Mouse (Mus musculus) hindbrain, embryonic 14.5 days (tissue): ENCODE measurements around the gene Scnn1a. TPM values are rescaled to one million over a fixed set of nuclear protein-coding genes. Genes with fewer than 3 reads are reported as not detected.

Source experiments
- ATAC-seq: fragments of 200-750 bp; cut with Nextera tagmentation; 2 replicates; pipeline ENCODE4 v1.8.0; 2017; ENCODE audit warnings: moderate number of reproducible peaks, mild to moderate bottlenecking, moderate TSS enrichment, moderate library complexity; ENCODE audit not compliant: low FRiP score
- DNase-seq: peaks from one replicate; pipeline ENCODE4 v3.0.0-alpha.2; 2015; ENCODE audit warnings: low spot score
- H3K27ac ChIP-seq: fragments of 300-500 bp; sonication (generic); 2 replicates; pipeline ENCODE4 v1.5.1; 2014; ENCODE audit warnings: mild to moderate bottlenecking, moderate library complexity
- H3K27me3 ChIP-seq: fragments of 300-500 bp; sonication (generic); 2 replicates; pipeline ENCODE4 v1.6.1; 2014; ENCODE audit warnings: mild to moderate bottlenecking, low read length, mixed read lengths; ENCODE audit not compliant: control insufficient read depth, insufficient read depth
- H3K36me3 ChIP-seq: fragments of 300-500 bp; sonication (generic); replicated peaks from 2 replicates; pipeline ENCODE4 v1.6.1; 2014; ENCODE audit not compliant: control insufficient read depth, insufficient read depth
- H3K4me1 ChIP-seq: fragments of 300-500 bp; sonication (generic); replicated peaks from 2 replicates; pipeline ENCODE4 v1.6.1; 2014; ENCODE audit warnings: antibody characterized with exemption, low read length, mixed read lengths; ENCODE audit not compliant: control insufficient read depth, insufficient read depth
- H3K4me2 ChIP-seq: fragments of 300-500 bp; sonication (generic); replicated peaks from 2 replicates; pipeline ENCODE4 v1.6.1; 2014; ENCODE audit warnings: mild to moderate bottlenecking, moderate library complexity
- H3K4me3 ChIP-seq: fragments of 300-500 bp; sonication (generic); replicated peaks from 2 replicates; pipeline ENCODE4 v1.5.1; 2014; ENCODE audit warnings: mild to moderate bottlenecking, low read length
- H3K9ac ChIP-seq: fragments of 300-500 bp; sonication (generic); 2 replicates; pipeline ENCODE4 v1.6.1; 2014
- H3K9me3 ChIP-seq: fragments of 300-500 bp; sonication (generic); 2 replicates; pipeline ENCODE4 v1.6.1; 2016; ENCODE audit warnings: low read length; ENCODE audit not compliant: control insufficient read depth
- WGBS: fragments of 180-500 bp; shearing (Covaris S2); extraction: QIAGEN DNeasy Blood & Tissue Kit; methylation state at CpG from one replicate; pipeline ENCODE4 v1.1.7; 2014; 5-methylcytosine and 5-hydroxymethylcytosine counted together
- polyA plus RNA-seq: library from polyadenylated mRNA; unstranded; fragments of >200 nt; fragmentation: Nextera tagmentation; extraction: Ambion mirVana; gene quantifications from 2 replicates; pipeline ENCODE4 v1.2.1, GENCODE M21; 2014

Scnn1a gene
- polyA plus RNA-seq, 1 experiment from 2014 or later, result 0.50 TPM

- no peaks in the 10 kb centered on the region for H3K9me3 ChIP-seq
- no peaks in the 10 kb centered on the region for H3K36me3 ChIP-seq
- H3K27me3 ChIP-seq, result peaks cover 51% of the 10 kb centered on the region
- H3K9ac ChIP-seq, result no peak overlapping the region
- peaks cover 18% of the 10 kb centered on the region for H3K4me1 ChIP-seq
- no peak for DNase-seq
- H3K27ac ChIP-seq, result no peak overlapping the region
- WGBS, result 7% methylated on average over 9 of the region's 9 CpGs
- no peak for ATAC-seq
- peak overlapping the region; percentile 58 for H3K4me2 ChIP-seq
- peak overlapping the region; percentile 27 for H3K4me3 ChIP-seq
Measured at GRCm38 (mm10) chr6:125379781-125380180, 59.3 kb downstream of the Scnn1a start.

- ATAC-seq (0 out of 2 replicates have a peak, but pooled peaks have one; percentile 17), DNase-seq (no peak)
- Histone ChIP-seq H3K4me3 (peak within 1 kb of the TSS; percentile 27), H3K9ac (peak within 1 kb of the TSS; percentile 17; the same call in 1 of the 2 replicates), H3K27ac (no peak within 1 kb of the TSS), H3K4me1 (peaks cover 18% of the 10 kb centered on the region), H3K36me3 (no peaks in the 10 kb centered on the region), H3K4me2 (peak within 1 kb of the TSS; percentile 58), H3K9me3 (no peaks in the 10 kb centered on the region), H3K27me3 (peaks cover 51% of the 10 kb centered on the region)
- WGBS, result 11% methylated on average over 34 of the region's 40 CpGs
Measured at GRCm38 (mm10) chr6:125380372-125381360, 60.2 kb downstream of the Scnn1a start, which contains the start of gene Plekhg6. Plekhg6 (minus strand) TSS chr6:125380793.

DNA sequence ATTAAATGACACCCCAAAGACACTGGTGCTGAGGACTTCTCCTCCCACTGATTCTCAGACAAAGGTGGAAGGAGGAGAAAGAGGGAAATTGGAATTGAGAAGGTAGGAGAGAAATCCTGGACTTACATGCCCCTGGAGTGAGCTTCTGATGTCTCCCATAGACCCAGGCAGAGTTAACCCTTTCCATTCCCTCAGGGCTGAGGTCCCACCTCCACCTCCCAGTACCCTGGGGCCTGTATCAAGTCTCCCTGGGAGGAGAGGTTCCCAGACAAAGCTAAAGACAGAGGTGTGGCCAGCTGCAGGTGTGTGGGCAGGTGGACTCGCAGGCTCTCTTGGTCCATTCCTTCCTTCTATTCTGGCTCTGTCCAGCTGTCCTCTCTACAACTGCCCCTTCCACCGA is 61.6 kb downstream of the Scnn1a start:
- H3K9me3 ChIP-seq, result no peaks in the 10 kb centered on the region
- H3K4me3 ChIP-seq, result no peak overlapping the region
- WGBS, result 74% methylated on average over 2 of the region's 2 CpGs
- H3K36me3 ChIP-seq, result no peaks in the 10 kb centered on the region
- H3K27ac ChIP-seq, result no peak overlapping the region
- peaks cover 18% of the 10 kb centered on the region for H3K4me1 ChIP-seq
- H3K9ac ChIP-seq, result no peak overlapping the region
- no peak overlapping the region for H3K4me2 ChIP-seq
- DNase-seq (no peak), ATAC-seq (no peak)
- H3K27me3 ChIP-seq, result peaks cover 51% of the 10 kb centered on the region

- WGBS, result 63% methylated on average over 11 of the region's 11 CpGs
- H3K9ac ChIP-seq, result no peak overlapping the region
- no peaks in the 10 kb centered on the region for H3K36me3 ChIP-seq
- ATAC-seq (no peak), DNase-seq (no peak)
- H3K4me2 ChIP-seq, result no peak overlapping the region
- no peak overlapping the region for H3K4me3 ChIP-seq
- peaks cover 2% of the 10 kb centered on the region; the same call in 1 of the 2 replicates for H3K4me1 ChIP-seq
- H3K9me3 ChIP-seq, result no peaks in the 10 kb centered on the region
- H3K27me3 ChIP-seq, result peaks cover 18% of the 10 kb centered on the region
- H3K27ac ChIP-seq, result no peak overlapping the region
Measured at GRCm38 (mm10) chr6:125385066-125385974, 64.9 kb downstream of the Scnn1a start.

- Histone ChIP-seq H3K4me1 (no peaks in the 10 kb centered on the region), H3K36me3 (no peaks in the 10 kb centered on the region), H3K27ac (no peak overlapping the region), H3K4me3 (no peak overlapping the region), H3K9ac (no peak overlapping the region), H3K4me2 (no peak overlapping the region), H3K27me3 (peaks cover 11% of the 10 kb centered on the region), H3K9me3 (no peaks in the 10 kb centered on the region)
- 77% methylated on average over 6 of the region's 6 CpGs for WGBS
- ATAC-seq (no peak), DNase-seq (no peak)
Measured at GRCm38 (mm10) chr6:125386080-125386479, 65.6 kb downstream of the Scnn1a start.

DNA sequence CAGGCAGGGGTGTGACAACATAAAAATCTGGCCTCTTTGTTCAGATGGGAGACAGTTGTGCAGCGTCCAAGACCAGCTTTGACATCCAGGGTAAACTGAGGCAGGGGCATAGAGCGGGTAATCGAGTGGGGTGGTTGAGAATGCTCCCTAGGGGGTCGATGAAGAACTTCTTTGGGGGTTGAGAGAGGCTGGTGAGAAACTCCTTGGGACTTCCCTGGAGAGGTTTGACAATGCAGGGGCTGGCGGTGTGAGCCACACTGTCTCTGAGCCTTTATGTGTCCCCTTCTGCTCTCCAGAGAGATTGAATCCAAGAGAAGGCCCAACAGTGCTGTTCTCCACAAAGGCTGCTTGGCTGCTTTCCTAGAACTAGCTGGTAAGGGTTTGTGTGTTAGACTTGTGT is 69.4 kb downstream of the Scnn1a start:
- no peaks in the 10 kb centered on the region for H3K9me3 ChIP-seq
- H3K4me1 ChIP-seq, result no peaks in the 10 kb centered on the region
- H3K4me3 ChIP-seq, result no peak overlapping the region
- H3K9ac ChIP-seq, result no peak overlapping the region
- H3K27ac ChIP-seq, result no peak overlapping the region
- no peak overlapping the region for H3K4me2 ChIP-seq
- H3K27me3 ChIP-seq, result no peaks in the 10 kb centered on the region
- ATAC-seq, result no peak
- WGBS, result 92% methylated on average over 5 of the region's 5 CpGs
- no peaks in the 10 kb centered on the region for H3K36me3 ChIP-seq
- no peak for DNase-seq

Other genes starting within 250 kb of the Scnn1a start
- 68.5 and 78.0 TPM in 2 replicates for gene Chd4, start 224.7 kb upstream of the Scnn1a start, polyA plus RNA-seq
- gene Nop2, start 188.8 kb upstream of the Scnn1a start, polyA plus RNA-seq, result 40.3 and 48.4 TPM in 2 replicates
- 18.2 and 19.0 TPM in 2 replicates for gene Iffo1, start 175.4 kb upstream of the Scnn1a start, polyA plus RNA-seq
- gene Gapdh, start 154.2 kb upstream of the Scnn1a start, polyA plus RNA-seq, result 1,428 and 1,660 TPM in 2 replicates
- 40.1 and 40.7 TPM in 2 replicates for gene Ncapd2, start 129.0 kb upstream of the Scnn1a start, polyA plus RNA-seq
- gene Mrpl51, start 128.9 kb upstream of the Scnn1a start, polyA plus RNA-seq, result 140 and 142 TPM in 2 replicates
- 12.6 and 15.8 TPM in 2 replicates for gene Vamp1, start 105.1 kb upstream of the Scnn1a start, polyA plus RNA-seq
- gene Tapbpl, start 88.8 kb upstream of the Scnn1a start, polyA plus RNA-seq, result 4.7 and 5.3 TPM in 2 replicates
- gene Cd27, start 83.6 kb upstream of the Scnn1a start, polyA plus RNA-seq, result 0.86 and 1.2 TPM in 2 replicates
- not detected in 2 replicates for gene Tuba3a, start 34.6 kb upstream of the Scnn1a start, polyA plus RNA-seq
- gene Ltbr, start 6.8 kb upstream of the Scnn1a start, polyA plus RNA-seq, result 14.8 and 14.9 TPM in 2 replicates
- 15.4 and 16.6 TPM in 2 replicates for gene Tnfrsf1a, start 28.7 kb downstream of the Scnn1a start, polyA plus RNA-seq
- gene Plekhg6, start 60.1 kb downstream of the Scnn1a start, polyA plus RNA-seq, result 0.10 and 0.23 TPM in 2 replicates
- 93.6 and 110 TPM in 2 replicates for gene Cd9, start 174.1 kb downstream of the Scnn1a start, polyA plus RNA-seq
- gene Vwf, start 226.1 kb downstream of the Scnn1a start, polyA plus RNA-seq, result 13.1 and 14.2 TPM in 2 replicates